Mouse (Mus musculus) thymus, adult 18-20 months (tissue): ENCODE data around the gene Olfr1181.
"Not testable (repeated sequence)": the region's sequence is repeated elsewhere in the genome, so short reads cannot be mapped to it uniquely, and the experiment has no call there.

Experiments
- DNase-seq, 2 experiments: peaks; one replicate each; pipeline ENCODE4 v3.0.0; 2022; ENCODE audit warnings: mixed read lengths in 2 of 2

Gene Olfr1181

DNA sequence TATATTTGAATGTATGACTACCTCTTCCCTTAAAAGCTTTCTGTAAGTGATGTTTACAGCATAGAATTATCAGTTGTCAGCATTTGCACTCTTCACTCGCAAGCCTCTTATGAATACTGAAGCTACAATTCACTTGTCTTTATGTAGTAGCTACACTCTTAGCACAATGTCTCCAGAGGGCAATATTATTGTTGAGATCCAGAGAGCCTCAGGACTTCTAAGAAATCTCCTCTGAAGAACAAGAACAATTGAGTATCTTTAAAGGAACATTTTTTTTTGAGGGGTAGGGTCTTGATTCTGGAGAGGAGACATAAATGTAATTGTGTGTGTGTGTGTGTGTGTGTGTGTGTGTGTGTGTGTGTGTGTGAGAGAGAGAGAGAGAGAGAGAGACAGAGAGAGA is at the start of gene Olfr1181:
Gene Olfr1181 (minus strand): TSS at position 101 of the 400 bp plus-strand sequence.
- no peak for DNase-seq

DNA sequence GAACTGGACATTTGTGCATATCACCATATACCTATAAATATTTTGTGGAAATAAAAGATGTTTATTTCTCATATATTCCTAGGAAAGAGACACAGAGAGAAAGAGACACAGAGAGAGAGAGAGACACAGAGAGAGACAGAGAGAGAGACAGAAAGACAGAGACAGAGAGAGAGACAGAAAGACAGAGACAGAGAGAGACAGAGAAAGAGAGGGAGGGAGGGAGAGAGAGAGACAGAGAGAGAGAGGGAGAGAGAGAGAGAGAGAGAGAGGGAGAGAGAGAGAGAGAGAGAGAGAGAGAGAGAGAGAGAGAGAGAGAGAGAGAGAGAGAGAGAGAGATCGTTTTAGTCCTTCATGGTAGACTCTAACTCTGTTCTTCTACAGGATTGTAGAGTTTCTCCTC is 28.6 kb upstream of the Olfr1181 start, which contains the start of gene Olfr1183:
Gene Olfr1183 (plus strand): TSS at position 301 of the 400 bp plus-strand sequence.
- not testable (repeated sequence) for DNase-seq

DNA sequence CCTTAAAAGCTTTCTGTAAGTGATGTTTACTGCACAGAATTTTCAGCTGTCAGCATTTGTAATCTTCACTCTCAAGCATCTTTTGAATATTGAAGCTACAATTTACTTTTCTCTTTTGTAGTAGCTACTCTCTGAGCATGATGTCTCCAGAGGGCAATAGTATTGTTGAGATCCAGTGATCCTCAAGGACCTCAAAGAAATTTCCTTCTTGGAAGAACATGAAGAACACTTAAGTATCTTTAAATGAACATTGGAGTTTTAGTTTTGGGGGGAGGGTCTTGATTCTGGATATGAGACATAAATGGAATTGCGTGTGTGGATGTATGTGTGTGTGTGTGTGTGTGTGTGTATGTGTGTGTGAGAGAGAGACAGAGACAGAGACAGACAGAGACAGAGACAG is 23.1 kb upstream of the Olfr1181 start, which contains the start of gene Gm13757:
Gene Gm13757 (minus strand): TSS at position 101 of the 400 bp plus-strand sequence.
- no peak for DNase-seq

DNA sequence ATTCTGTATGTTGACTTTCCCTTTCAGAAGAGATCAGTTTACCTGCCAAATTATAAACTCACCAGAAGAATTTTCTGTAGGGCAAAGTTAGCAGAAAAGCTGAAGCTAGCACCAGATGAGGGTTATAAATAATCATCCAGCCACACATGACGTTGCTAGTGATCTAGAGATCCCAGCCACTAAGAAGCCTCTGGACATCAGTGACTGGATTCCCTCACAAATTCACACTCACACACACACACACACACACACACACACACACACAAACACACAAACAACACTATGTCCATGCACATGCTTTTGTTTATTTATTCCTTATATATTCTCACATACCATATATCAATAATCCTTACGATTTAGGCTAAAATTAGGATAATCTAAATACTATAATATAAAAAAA is 6.9 kb downstream of the Olfr1181 start, which contains the start of gene Olfr1180:
Gene Olfr1180 (minus strand): TSS at position 101 of the 400 bp plus-strand sequence.
- no peak for DNase-seq

DNA sequence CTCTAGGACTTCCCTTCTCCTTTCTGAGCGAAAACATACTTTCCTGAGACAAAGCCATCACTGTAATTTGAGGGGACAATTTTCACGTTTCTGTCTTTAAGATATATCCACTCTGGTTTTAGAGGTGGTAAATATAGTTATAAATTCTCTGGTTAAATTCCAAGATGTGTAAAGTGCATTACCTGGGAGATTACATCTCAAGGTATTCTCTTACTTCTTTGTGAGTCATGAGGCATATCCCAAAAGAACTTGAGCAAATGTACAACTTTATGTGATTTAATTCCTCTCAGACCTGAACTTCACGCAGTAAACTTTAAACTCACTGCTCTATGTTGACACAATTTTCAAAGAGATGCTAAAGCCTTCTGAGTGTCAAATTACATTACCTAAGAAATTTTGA is 19.6 kb downstream of the Olfr1181 start, which contains the start of gene Olfr1179:
Gene Olfr1179 (minus strand): TSS at position 101 of the 400 bp plus-strand sequence.
- DNase-seq: no peak

DNA sequence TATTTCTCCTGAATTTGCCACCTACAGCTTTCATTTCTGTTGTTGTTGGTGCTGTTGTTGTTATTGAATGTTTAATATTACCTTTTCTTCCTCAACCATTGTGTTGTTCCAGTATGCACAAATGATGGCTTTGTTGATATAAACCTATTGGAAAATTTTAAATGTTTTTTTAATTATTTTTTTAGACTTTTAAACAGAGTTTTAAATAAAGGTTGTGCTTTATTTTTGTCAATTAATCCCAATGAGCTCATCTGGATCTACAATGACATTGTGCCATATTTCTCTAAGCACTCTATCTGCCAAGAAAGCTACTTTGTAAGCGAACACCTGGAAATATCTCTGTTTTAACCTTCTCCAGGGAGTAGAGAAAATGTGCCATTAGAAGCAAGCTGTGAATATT is 39.2 kb downstream of the Olfr1181 start, which contains the start of gene Olfr1178:
Gene Olfr1178 (plus strand): TSS at position 301 of the 400 bp plus-strand sequence.
- DNase-seq: no peak
